Comparison of ENCODE assay signal across 9 mouse cellular contexts in genomic region chr1:138385156-138385841, GRCm38 (mm10).
A peak's percentile ranks its signal among the peaks of the same experiment; 100 is the strongest.
DNase-seq lines count a peak whose midpoint lies in the region; ATAC-seq and TF ChIP-seq lines count a peak whose summit lies in the region.
"Had no signal": no experiment of that assay in that cellular context is flagged by ENCODE, and none has a peak within 500 bp of the region (broad histone marks: within the 10 kb centered on the region; RNA-seq: fewer than 3 reads in every experiment).

No protein-coding gene starts in this region.

- no peak overlapping the region for H3K4me3 ChIP-seq in thymus, adult 2 months (ENCODE audit: control insufficient read depth, insufficient read depth, low read length)
- peak overlapping the region; percentile 17; the same call in 1 of the 2 replicates for H3K4me3 ChIP-seq in limb, embryonic 14.5 days (replicated peaks; ENCODE audit: low read length)
- no peak overlapping the region for H3K4me3 ChIP-seq in liver, embryonic 11.5 days (ENCODE audit: low read depth, low read length)

- no peaks in the 10 kb centered on the region for H3K9me3 ChIP-seq in limb, embryonic 14.5 days (ENCODE audit: control insufficient read depth, low read length)
- H3K9me3 ChIP-seq in liver, embryonic 11.5 days (ENCODE audit: control insufficient read depth, low read length) = no peaks in the 10 kb centered on the region

- no peak for TF ChIP-seq CTCF in thymus, adult 2 months (IDR thresholded peaks at IDR 0.05; ENCODE audit: borderline replicate concordance, control insufficient read depth, extremely low read depth, insufficient read depth, low read length, poor library complexity)

- no peaks in the 10 kb centered on the region for H3K36me3 ChIP-seq in thymus, adult 2 months (ENCODE audit: control insufficient read depth, insufficient read depth, low read length)
- no peaks in the 10 kb centered on the region for H3K36me3 ChIP-seq in limb, embryonic 14.5 days (ENCODE audit: control insufficient read depth, insufficient read depth, low read length)
- H3K36me3 ChIP-seq in liver, embryonic 11.5 days (ENCODE audit: control insufficient read depth, insufficient read depth, low read length) = no peaks in the 10 kb centered on the region

- peak; percentile 47 to 55 for DNase-seq in cerebellum, postnatal 10 days
- peak; percentile 18 for DNase-seq in thymus, postnatal 4 days
- DNase-seq in thymus, adult 2 months = no peak
- DNase-seq in limb, embryonic 14.5 days (ENCODE audit: low spot score) = peak; percentile 25
- DNase-seq in liver, embryonic 11.5 days (ENCODE audit: low spot score) = no peak
- DNase-seq in liver = no peak
- DNase-seq in lung, postnatal 25 days (ENCODE audit: low spot score) = no peak
- DNase-seq: cerebellum, adult 11 months had no signal

- 52% methylated on average over 19 of the region's 19 CpGs for WGBS in thymus, adult 2 months
- 7% methylated on average over 19 of the region's 19 CpGs for WGBS in limb, embryonic 14.5 days
- WGBS in liver, embryonic 11.5 days = 47% methylated on average over 19 of the region's 19 CpGs

- no peaks in the 10 kb centered on the region for H3K27me3 ChIP-seq in thymus, adult 2 months (ENCODE audit: control insufficient read depth, insufficient read depth, low read length)
- H3K27me3 ChIP-seq in limb, embryonic 14.5 days (ENCODE audit: control insufficient read depth, insufficient read depth, low read length) = no peaks in the 10 kb centered on the region; the same call in 1 of the 2 replicates
- H3K27me3 ChIP-seq in liver, embryonic 11.5 days (replicated peaks; ENCODE audit: control insufficient read depth, insufficient read depth, low read length) = no peaks in the 10 kb centered on the region

- H3K4me1 ChIP-seq in thymus, adult 2 months (replicated peaks; ENCODE audit: control insufficient read depth, insufficient read depth, low read length) = peaks cover 8% of the 10 kb centered on the region
- peaks cover 7% of the 10 kb centered on the region for H3K4me1 ChIP-seq in limb, embryonic 14.5 days (ENCODE audit: control insufficient read depth, insufficient read depth, low read length)
- no peaks in the 10 kb centered on the region for H3K4me1 ChIP-seq in liver, embryonic 11.5 days (replicated peaks; ENCODE audit: control insufficient read depth, insufficient read depth, low read length)

- no peak overlapping the region; the same call in 1 of the 2 replicates for H3K9ac ChIP-seq in limb, embryonic 14.5 days (ENCODE audit: low read depth, low read length, severe bottlenecking)
- no peak overlapping the region for H3K9ac ChIP-seq in liver, embryonic 11.5 days (ENCODE audit: low read depth, low read length)

- H3K4me2 ChIP-seq in limb, embryonic 14.5 days (replicated peaks; ENCODE audit: low read depth, low read length, severe bottlenecking) = peak overlapping the region; percentile 51
- H3K4me2 ChIP-seq in liver, embryonic 11.5 days = no peak overlapping the region

- no peak for ATAC-seq in cerebellum, adult (ENCODE audit: insufficient number of reproducible peaks, low FRiP score, low TSS enrichment)
- peak; percentile 55 for ATAC-seq in limb, embryonic 14.5 days (ENCODE audit: low FRiP score, low read depth)
- ATAC-seq in liver, embryonic 11.5 days (replicated peaks; ENCODE audit: low FRiP score) = no peak

- no peak overlapping the region for H3K27ac ChIP-seq in thymus, adult 2 months (ENCODE audit: control insufficient read depth, insufficient read depth, low read length)
- no peak overlapping the region for H3K27ac ChIP-seq in limb, embryonic 14.5 days (replicated peaks; ENCODE audit: low read depth, low read length)
- H3K27ac ChIP-seq in liver, embryonic 11.5 days (ENCODE audit: low read depth, low read length) = no peak overlapping the region

- no peak for TF ChIP-seq POLR2A in thymus, adult 2 months (IDR thresholded peaks at IDR 0.05; ENCODE audit: control insufficient read depth, extremely low read depth, insufficient read depth, low read length, poor library complexity)
- no peak for TF ChIP-seq POLR2A in limb, embryonic 14.5 days (IDR thresholded peaks at IDR 0.05; ENCODE audit: borderline replicate concordance, extremely low read depth, insufficient read depth, insufficient read length)

Comparison
In these comparisons a context has a peak if more than half of its experiments do, and no peak if none do; other contexts are left out.
1. DNase-seq: peak in cerebellum, postnatal 10 days (2 of 2), thymus, postnatal 4 days (single experiment) and limb, embryonic 14.5 days (single experiment); none in thymus, adult 2 months (single experiment), liver, embryonic 11.5 days (single experiment), liver (single experiment) and lung, postnatal 25 days (single experiment).